Mouse (Mus musculus) testis, adult 2 months (tissue): ENCODE data around the gene Fat2.

Experiments
- CTCF ChIP-seq: fragments of 200-500 bp; IDR thresholded peaks from 2 replicates; pipeline ENCODE4 v1.5.1; 2012; ENCODE audit warnings: low read depth, mild to moderate bottlenecking, inconsistent platforms, low read length, moderate library complexity; ENCODE audit not compliant: control insufficient read depth, insufficient read depth, insufficient replicate concordance
- POLR2A ChIP-seq: fragments of 200-500 bp; IDR thresholded peaks from 2 replicates; pipeline ENCODE4 v1.6.1; 2012; ENCODE audit warnings: low read depth, mild to moderate bottlenecking, inconsistent platforms, low read length, moderate library complexity; ENCODE audit not compliant: control insufficient read depth

- TF ChIP-seq CTCF = no peak
- no peak for TF ChIP-seq POLR2A
Measured at GRCm38 (mm10) chr11:55329868-55330772, 6.2 kb downstream of the Fat2 start.
